Mouse (Mus musculus) spleen, adult 2 months (tissue): Measurements from ENCODE around the gene Brinp3.

ENCODE experiments used
- CTCF ChIP-seq: fragments of 200-500 bp; IDR thresholded peaks from 2 replicates; pipeline ENCODE4 v1.5.1; 2011; ENCODE audit warnings: mild to moderate bottlenecking, inconsistent platforms; ENCODE audit not compliant: insufficient read depth, insufficient read length, insufficient replicate concordance; ENCODE audit errors: extremely low read depth
- POLR2A ChIP-seq: fragments of 200-500 bp; IDR thresholded peaks from 2 replicates; pipeline ENCODE4 v1.6.1; 2011; ENCODE audit warnings: low read depth, low read length, inconsistent platforms

- TF ChIP-seq CTCF, result no peak
- TF ChIP-seq POLR2A, result no peak
Observed at GRCm38 (mm10) chr1:146799986-146800553, 305.5 kb downstream of the Brinp3 start.
